Mouse (Mus musculus) myocyte (in vitro differentiated cells): ENCODE measurements around the gene Npvf. TPM values are rescaled to one million over a fixed set of nuclear protein-coding genes. Genes with fewer than 3 reads are reported as not detected.
"Not testable (repeated sequence)": the region's sequence is repeated elsewhere in the genome, so short reads cannot be mapped to it uniquely, and the experiment has no call there.

Experiments
- H3K27me3 ChIP-seq: one replicate; pipeline ENCODE4 v1.6.1; 2011; ENCODE audit not compliant: control insufficient read depth, insufficient read depth, insufficient read length
- H3K36me3 ChIP-seq: one replicate; pipeline ENCODE4 v1.6.1; 2011; ENCODE audit not compliant: control insufficient read depth, insufficient read depth
- H3K4me2 ChIP-seq: one replicate; pipeline ENCODE4 v1.6.1; 2011; ENCODE audit warnings: low read depth, control low read depth
- H3K4me3 ChIP-seq: one replicate; pipeline ENCODE4 v1.5.1; 2011; ENCODE audit warnings: mild to moderate bottlenecking, control low read depth, moderate library complexity
- H3K79me2 ChIP-seq: one replicate; pipeline ENCODE4 v1.6.1; 2011; ENCODE audit not compliant: control insufficient read depth, insufficient read depth
- H3ac ChIP-seq: one replicate; pipeline ENCODE4 v1.6.1; 2011; ENCODE audit not compliant: control insufficient read depth, insufficient read length
- CEBPB ChIP-seq: IDR thresholded peaks from 2 replicates; pipeline ENCODE4 v1.6.1; 2011; ENCODE audit warnings: mild to moderate bottlenecking, moderate library complexity; ENCODE audit not compliant: poor library complexity, insufficient read depth, severe bottlenecking
- E2F4 ChIP-seq: IDR thresholded peaks from one replicate; pipeline ENCODE4 v1.6.1; 2011; ENCODE audit warnings: mild to moderate bottlenecking, control low read depth, moderate library complexity; ENCODE audit not compliant: insufficient read depth
- MAX ChIP-seq: IDR thresholded peaks from one replicate; pipeline ENCODE4 v1.6.1; 2011; ENCODE audit warnings: low read depth, mild to moderate bottlenecking, control low read depth
- MYOD1 ChIP-seq, 3 experiments: IDR thresholded peaks; one replicate each; pipeline ENCODE4 v1.6.1; 2011; ENCODE audit warnings: control low read depth in 2 of 3, low read depth in 2 of 3, mild to moderate bottlenecking in 2 of 3, moderate library complexity in 1 of 3; ENCODE audit not compliant: insufficient read length in 2 of 3, control insufficient read depth in 1 of 3
- MYOG ChIP-seq, 3 experiments: IDR thresholded peaks; one replicate each; pipeline ENCODE4 v1.6.1; 2011; ENCODE audit warnings: control low read depth in 2 of 3, low read depth in 2 of 3, mild to moderate bottlenecking in 2 of 3; ENCODE audit not compliant: insufficient read length in 2 of 3, control insufficient read depth in 1 of 3, insufficient read depth in 1 of 3
- POLR2A ChIP-seq: IDR thresholded peaks from one replicate; pipeline ENCODE4 v1.6.1; 2011; ENCODE audit warnings: low read depth, mild to moderate bottlenecking, control low read depth, moderate library complexity; ENCODE audit not compliant: insufficient read length
- POLR2AphosphoS2 ChIP-seq: IDR thresholded peaks from one replicate; pipeline ENCODE4 v1.6.1; 2011; ENCODE audit warnings: low read depth, control low read depth; ENCODE audit not compliant: insufficient read length
- REST ChIP-seq: IDR thresholded peaks from one replicate; pipeline ENCODE4 v1.6.1; 2011; ENCODE audit warnings: mild to moderate bottlenecking, control low read depth, moderate library complexity; ENCODE audit not compliant: insufficient read depth, insufficient read length
- SRF ChIP-seq: IDR thresholded peaks from one replicate; pipeline ENCODE4 v1.6.1; 2011; ENCODE audit warnings: low read depth; ENCODE audit not compliant: control insufficient read depth, insufficient read length
- TCF12 ChIP-seq: IDR thresholded peaks from one replicate; pipeline ENCODE4 v1.6.1; 2011; ENCODE audit warnings: mild to moderate bottlenecking, control low read depth; ENCODE audit not compliant: poor library complexity, insufficient read depth, severe bottlenecking
- TCF3 ChIP-seq: IDR thresholded peaks from one replicate; pipeline ENCODE4 v1.6.1; 2011; ENCODE audit warnings: low read depth, control low read depth; ENCODE audit not compliant: insufficient read length
- USF1 ChIP-seq: IDR thresholded peaks from one replicate; pipeline ENCODE4 v1.6.1; 2011; ENCODE audit warnings: low read depth, mild to moderate bottlenecking, control low read depth, moderate library complexity
- polyA plus RNA-seq: library from polyadenylated mRNA; unstranded; fragments of >200 nt; fragmentation: generic; extraction: Trizol; gene quantifications from one replicate; pipeline ENCODE4 v1.2.1, GENCODE M21; 2012; ENCODE audit warnings: missing spikeins

Npvf gene
- polyA plus RNA-seq, 1 experiment, result not detected

DNA sequence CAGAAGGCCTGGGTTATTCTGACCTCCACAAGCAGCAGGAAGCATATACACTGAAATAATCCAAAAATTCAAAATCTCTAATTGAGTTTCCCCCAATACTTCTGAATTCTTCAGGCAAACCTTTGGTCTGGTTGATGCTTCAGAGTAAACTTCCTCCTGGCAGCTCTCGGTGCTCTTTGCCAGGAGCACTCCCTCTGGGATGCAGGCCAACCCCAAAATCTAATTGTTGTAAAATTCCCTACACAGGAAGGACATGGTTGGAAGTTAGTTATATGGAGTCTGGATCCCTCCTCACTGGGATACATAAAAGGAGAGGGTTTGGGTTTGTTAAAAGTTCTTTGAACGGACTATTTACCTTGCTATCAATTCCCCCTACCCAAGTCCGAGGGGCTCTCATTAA, 9.5 kb downstream of the Npvf start:
- Histone ChIP-seq H3K4me2 (no peak overlapping the region), H3K79me2 (no peaks in the 10 kb centered on the region), H3K27me3 (peaks cover 18% of the 10 kb centered on the region), H3K4me3 (no peak overlapping the region), H3K36me3 (no peaks in the 10 kb centered on the region), H3ac (no peak overlapping the region)
- no peak for TF ChIP-seq USF1
- TF ChIP-seq SRF, result no peak
- TF ChIP-seq POLR2AphosphoS2, result no peak
- no peak for TF ChIP-seq MAX
- TF ChIP-seq MYOD1 (IDR thresholded peaks at IDR 0.05; ENCODE audit: control insufficient read depth in 1 of 3, insufficient read length in 2 of 3, low read depth in 2 of 3), result no peak
- no peak for TF ChIP-seq E2F4
- TF ChIP-seq MYOG (IDR thresholded peaks at IDR 0.05; ENCODE audit: control insufficient read depth in 1 of 3, insufficient read depth in 1 of 3, insufficient read length in 2 of 3, low read depth in 2 of 3), result no peak
- no peak for TF ChIP-seq CEBPB
- TF ChIP-seq TCF3, result no peak
- TF ChIP-seq TCF12, result no peak
- TF ChIP-seq REST, result no peak

DNA sequence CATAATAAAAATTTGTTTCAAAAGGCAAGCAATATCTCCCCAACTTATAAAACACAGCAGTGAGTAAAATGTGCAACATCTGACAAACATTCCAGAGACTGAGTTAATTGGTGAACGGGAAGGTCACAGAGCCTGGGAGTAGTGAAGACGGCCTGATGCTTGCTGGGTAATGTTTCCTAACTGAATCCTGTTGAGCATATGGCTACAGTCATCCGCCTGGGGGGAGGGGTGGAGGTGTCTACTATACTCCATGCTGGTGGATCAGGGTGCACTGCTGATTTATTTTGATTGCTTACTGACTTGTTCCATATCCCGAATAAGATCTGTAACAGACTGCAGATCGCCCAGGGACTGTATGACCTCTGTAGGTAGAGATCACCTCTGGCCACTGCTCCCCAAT, 12.3 kb downstream of the Npvf start:
- Histone ChIP-seq H3K27me3 (peaks cover 13% of the 10 kb centered on the region), H3K79me2 (no peaks in the 10 kb centered on the region), H3K4me3 (no peak overlapping the region), H3ac (no peak overlapping the region), H3K36me3 (no peaks in the 10 kb centered on the region), H3K4me2 (no peak overlapping the region)
- TF ChIP-seq TCF3 (no peak), SRF (no peak), POLR2AphosphoS2 (no peak), REST (no peak), TCF12 (no peak), E2F4 (no peak), MYOD1 (IDR thresholded peaks at IDR 0.05; ENCODE audit: control insufficient read depth in 1 of 3, insufficient read length in 2 of 3, low read depth in 2 of 3) (no peak), USF1 (no peak), MAX (no peak), CEBPB (no peak), POLR2A (no peak), MYOG (IDR thresholded peaks at IDR 0.05; ENCODE audit: control insufficient read depth in 1 of 3, insufficient read depth in 1 of 3, insufficient read length in 2 of 3, low read depth in 2 of 3) (no peak)

DNA sequence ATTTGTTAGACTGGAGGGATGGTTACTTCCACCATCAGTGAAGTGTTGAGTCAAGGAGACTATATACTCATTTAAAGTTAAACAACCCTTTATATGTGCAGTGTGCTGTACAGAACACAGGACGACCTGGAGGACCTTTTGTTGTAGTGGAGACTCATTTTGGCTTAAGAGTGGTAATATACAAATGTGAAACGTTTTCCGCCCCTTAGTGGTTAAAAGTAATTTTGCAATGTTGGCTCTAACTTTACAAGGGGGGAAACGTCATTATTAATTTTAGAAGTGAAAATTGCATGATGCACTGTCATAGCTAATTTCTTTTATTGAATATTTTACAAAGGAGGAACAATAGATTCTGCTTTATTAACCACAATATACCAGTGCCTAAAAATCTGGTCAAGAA, 13.9 kb downstream of the Npvf start:
- TF ChIP-seq TCF12 (no peak), POLR2A (no peak), SRF (no peak), MAX (no peak), E2F4 (no peak), USF1 (no peak), TCF3 (no peak), REST (no peak), MYOD1 (IDR thresholded peaks at IDR 0.05; ENCODE audit: control insufficient read depth in 1 of 3, insufficient read length in 2 of 3, low read depth in 2 of 3) (no peak), POLR2AphosphoS2 (no peak), CEBPB (no peak), MYOG (IDR thresholded peaks at IDR 0.05; ENCODE audit: control insufficient read depth in 1 of 3, insufficient read depth in 1 of 3, insufficient read length in 2 of 3, low read depth in 2 of 3) (no peak)
- H3ac ChIP-seq, result no peak overlapping the region
- H3K79me2 ChIP-seq, result no peaks in the 10 kb centered on the region
- H3K4me3 ChIP-seq, result no peak overlapping the region
- no peak overlapping the region for H3K4me2 ChIP-seq
- no peaks in the 10 kb centered on the region for H3K36me3 ChIP-seq
- peaks cover 3% of the 10 kb centered on the region for H3K27me3 ChIP-seq

DNA sequence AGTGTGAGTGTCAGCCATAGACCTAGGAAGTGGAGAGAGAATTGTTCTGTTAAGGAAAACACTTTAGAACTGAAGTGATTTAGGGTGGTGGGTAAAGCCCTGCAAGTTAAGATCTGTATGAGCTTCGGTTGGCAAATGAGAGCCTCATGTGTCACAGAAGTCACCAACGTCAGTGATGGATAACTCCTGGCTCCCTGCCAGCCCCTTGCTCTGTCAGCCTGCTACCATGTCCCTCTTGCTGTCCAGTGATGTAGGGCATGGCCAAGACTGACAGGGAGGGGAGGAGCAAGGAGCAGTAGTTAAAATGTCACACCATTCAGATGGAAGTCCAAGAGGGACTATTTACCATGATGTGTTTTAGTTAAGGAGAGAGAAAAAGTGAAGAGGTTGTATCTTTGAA, 14.6 kb downstream of the Npvf start:
- Histone ChIP-seq H3K36me3 (no peaks in the 10 kb centered on the region), H3K27me3 (no peaks in the 10 kb centered on the region), H3K4me2 (no peak overlapping the region), H3K79me2 (no peaks in the 10 kb centered on the region), H3K4me3 (no peak overlapping the region), H3ac (no peak overlapping the region)
- no peak for TF ChIP-seq MAX
- no peak for TF ChIP-seq TCF12
- no peak for TF ChIP-seq TCF3
- no peak for TF ChIP-seq POLR2A
- TF ChIP-seq CEBPB, result no peak
- TF ChIP-seq SRF, result no peak
- no peak for TF ChIP-seq REST
- TF ChIP-seq MYOD1 (IDR thresholded peaks at IDR 0.05; ENCODE audit: control insufficient read depth in 1 of 3, insufficient read length in 2 of 3, low read depth in 2 of 3), result no peak
- TF ChIP-seq USF1, result no peak

DNA sequence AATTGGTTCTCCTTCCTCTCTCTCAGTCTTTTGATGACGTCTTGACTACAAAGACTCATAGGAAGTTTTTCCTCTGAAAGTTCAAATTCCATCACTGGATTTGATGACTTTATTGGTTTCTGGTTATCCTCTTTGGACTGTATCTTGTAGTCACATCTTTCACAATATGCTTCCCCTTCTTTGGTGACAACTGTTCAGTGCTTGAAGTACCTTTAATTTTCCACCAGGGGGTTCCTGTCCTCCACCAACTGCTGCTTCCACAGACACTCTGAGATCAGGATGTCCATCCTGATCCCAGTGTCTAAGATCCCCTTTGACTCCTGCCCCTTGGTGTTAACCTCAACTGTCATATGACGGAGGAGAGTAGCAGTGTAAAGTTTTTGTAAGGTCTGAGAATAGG, 28.1 kb downstream of the Npvf start:
- not testable (repeated sequence) for H3K79me2 ChIP-seq, H3K4me3 ChIP-seq, H3K4me2 ChIP-seq, H3K36me3 ChIP-seq, H3ac ChIP-seq
- peaks cover 10% of the 10 kb centered on the region for H3K27me3 ChIP-seq

DNA sequence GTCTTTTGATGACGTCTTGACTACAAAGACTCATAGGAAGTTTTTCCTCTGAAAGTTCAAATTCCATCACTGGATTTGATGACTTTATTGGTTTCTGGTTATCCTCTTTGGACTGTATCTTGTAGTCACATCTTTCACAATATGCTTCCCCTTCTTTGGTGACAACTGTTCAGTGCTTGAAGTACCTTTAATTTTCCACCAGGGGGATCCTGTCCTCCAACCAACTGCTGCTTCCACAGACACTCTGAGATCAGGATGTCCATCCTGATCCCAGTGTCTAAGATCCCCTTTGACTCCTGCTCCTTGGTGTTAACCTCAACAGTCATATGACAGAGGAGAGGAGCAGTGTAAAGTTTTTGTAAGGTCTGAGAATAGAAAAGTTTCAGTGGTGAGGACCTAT, 36.0 kb downstream of the Npvf start:
- not testable (repeated sequence) for H3K27me3 ChIP-seq, H3ac ChIP-seq, H3K4me3 ChIP-seq, H3K36me3 ChIP-seq, H3K79me2 ChIP-seq, H3K4me2 ChIP-seq
